ENCODE assay signal across 26 mouse cellular contexts in the genomic region with DNA sequence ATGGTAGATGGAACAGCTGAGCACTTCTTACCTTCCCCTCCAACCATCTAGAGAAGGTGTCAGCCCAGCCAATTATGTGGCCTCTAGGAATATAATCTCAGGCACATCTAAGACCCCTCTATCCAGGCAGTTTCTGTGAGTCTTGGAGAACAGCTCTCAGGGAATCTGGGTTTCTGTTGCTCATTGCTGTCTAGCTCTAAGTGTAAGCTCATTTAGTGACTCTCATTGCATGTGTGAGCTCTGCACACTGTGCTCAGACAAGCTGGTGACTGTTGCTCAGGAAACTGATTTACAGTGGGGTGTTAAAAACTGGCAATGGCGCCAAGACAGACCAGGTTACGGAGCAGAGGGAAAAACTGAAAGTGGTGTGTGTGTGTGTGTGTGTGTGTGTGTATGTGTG. TPM values are rescaled to one million over a fixed set of nuclear protein-coding genes. Genes with fewer than 3 reads are reported as not detected.
DNase-seq lines count a peak whose midpoint lies in the region; ATAC-seq and TF ChIP-seq lines count a peak whose summit lies in the region.
"Had no signal": no experiment of that assay in that cellular context is flagged by ENCODE, and none has a peak within 500 bp of the region (broad histone marks: within the 10 kb centered on the region; RNA-seq: fewer than 3 reads in every experiment).

No protein-coding gene starts in this region.

- peak; percentile 59 for ATAC-seq in forebrain, postnatal 0 days
- no peak for ATAC-seq in forebrain, embryonic 13.5 days
- ATAC-seq in granulocyte monocyte progenitor cell, adult 5-6 weeks (replicated peaks; ENCODE audit: poor library complexity, severe bottlenecking): no peak
- ATAC-seq: forebrain, embryonic 14.5 days; Patski had no signal

- H3K9me3 ChIP-seq in forebrain, postnatal 0 days (ENCODE audit: low read length): no peaks in the 10 kb centered on the region
- H3K9me3 ChIP-seq in forebrain, embryonic 13.5 days (replicated peaks): no peaks in the 10 kb centered on the region
- H3K9me3 ChIP-seq: embryonic facial prominence, embryonic 10.5 days; embryonic facial prominence, embryonic 12.5 days; G1E had no signal

- no peaks in the 10 kb centered on the region for H3K36me3 ChIP-seq in forebrain, postnatal 0 days (ENCODE audit: insufficient read depth)
- H3K36me3 ChIP-seq in forebrain, embryonic 13.5 days (ENCODE audit: poor library complexity, severe bottlenecking): no peaks in the 10 kb centered on the region
- H3K36me3 ChIP-seq: embryonic facial prominence, embryonic 10.5 days; embryonic facial prominence, embryonic 12.5 days; G1E had no signal

- 84% methylated on average over 2 of the region's 2 CpGs for WGBS in forebrain, postnatal 0 days
- WGBS in forebrain, embryonic 13.5 days: 93% methylated on average over 2 of the region's 2 CpGs

- no peak for DNase-seq in forebrain, postnatal 0 days
- DNase-seq in heart, adult 11 months: peak; percentile 52
- DNase-seq in heart, adult 18-20 months: no peak
- DNase-seq in layer of hippocampus, adult 9-11 months: peak; percentile 10
- no peak for DNase-seq in layer of hippocampus, postnatal 25 days (ENCODE audit: extremely low spot score in 1 of 2, low spot score in 1 of 2)
- peak; percentile 6 for DNase-seq in telencephalon, adult 2 months (ENCODE audit: low read depth, low spot score)
- DNase-seq: adrenal gland, adult 8-10 months; adrenal gland, postnatal 14 days; adrenal gland, postnatal 36 days; B cell, adult 2 months; cerebellum, adult 11-12 months; cerebellum, adult 2 months; cerebellum, adult 9-10 months; cerebellum, postnatal 25 days had no signal

- no peak overlapping the region for H3K4me2 ChIP-seq in forebrain, postnatal 0 days (ENCODE audit: low read depth)
- H3K4me2 ChIP-seq in forebrain, embryonic 13.5 days: no peak overlapping the region
- H3K4me2 ChIP-seq: embryonic facial prominence, embryonic 12.5 days had no signal

- H3K9ac ChIP-seq in forebrain, postnatal 0 days: no peak overlapping the region
- no peak overlapping the region for H3K9ac ChIP-seq in forebrain, embryonic 13.5 days
- H3K9ac ChIP-seq: embryonic facial prominence, embryonic 12.5 days had no signal

- H3K27ac ChIP-seq in forebrain, postnatal 0 days (ENCODE audit: low read depth, low read length): no peak overlapping the region
- H3K27ac ChIP-seq in forebrain, embryonic 13.5 days: no peak overlapping the region
- H3K27ac ChIP-seq: embryonic facial prominence, embryonic 10.5 days; embryonic facial prominence, embryonic 12.5 days had no signal

- TF ChIP-seq CTCF in forebrain, postnatal 0 days (IDR thresholded peaks at IDR 0.05; ENCODE audit: low read depth): no peak

- no peaks in the 10 kb centered on the region for H3K4me1 ChIP-seq in forebrain, postnatal 0 days (ENCODE audit: insufficient read depth)
- peaks cover 4% of the 10 kb centered on the region; the same call in 1 of the 2 replicates for H3K4me1 ChIP-seq in forebrain, embryonic 13.5 days
- H3K4me1 ChIP-seq: embryonic facial prominence, embryonic 12.5 days had no signal

- H3K27me3 ChIP-seq in forebrain, postnatal 0 days (ENCODE audit: insufficient read depth, low read length): no peaks in the 10 kb centered on the region
- no peaks in the 10 kb centered on the region for H3K27me3 ChIP-seq in forebrain, embryonic 13.5 days
- H3K27me3 ChIP-seq: CH12.LX; embryonic facial prominence, embryonic 12.5 days had no signal

- no peak overlapping the region for H3K4me3 ChIP-seq in forebrain, postnatal 0 days (ENCODE audit: low read depth, low read length)
- H3K4me3 ChIP-seq in forebrain, embryonic 13.5 days: no peak overlapping the region
- H3K4me3 ChIP-seq: embryonic facial prominence, embryonic 10.5 days; embryonic facial prominence, embryonic 12.5 days had no signal

RNA-seq across cellular contexts. Expression of gene Bbs12, which starts 20.4 kb away (rescaled TPM):
- total RNA-seq in forebrain, postnatal 0 days (2014; rRNA removed): 6.4 TPM in 2 replicates
- 3.5 and 3.8 TPM in 2 replicates for polyA plus RNA-seq in forebrain, postnatal 0 days (2015; fragmentation: Nextera tagmentation; extraction: Ambion mirVana)
- 6.1 and 7.7 TPM in 2 replicates for polyA plus RNA-seq in forebrain, embryonic 13.5 days (2015; fragmentation: Nextera tagmentation; extraction: Ambion mirVana)
- total RNA-seq in heart, adult 18-20 months (2021): 1 to 10 TPM in 1 of 2 experiments, under 1 TPM in 1; 0.77 to 1.2 TPM
- 1 to 10 TPM; 4.5 to 6.4 TPM for total RNA-seq in layer of hippocampus, postnatal 25 days (2021)
- total RNA-seq in granulocyte monocyte progenitor cell, adult 5-6 weeks (2014; fragmentation: Nextera tagmentation): 3.2 and 10.4 TPM in 2 replicates
- 4.4 and 5.4 TPM in 2 replicates for total RNA-seq in granulocyte monocyte progenitor cell, adult 5-6 weeks (2017)

RNA-seq across cellular contexts. Expression of gene Cetn4, which starts 20.6 kb away (rescaled TPM):
- 1.8 and 5.0 TPM in 2 replicates for total RNA-seq in forebrain, postnatal 0 days (2014; rRNA removed)
- polyA plus RNA-seq in forebrain, postnatal 0 days (2015; fragmentation: Nextera tagmentation; extraction: Ambion mirVana): 3.9 and 4.1 TPM in 2 replicates
- polyA plus RNA-seq in forebrain, embryonic 13.5 days (2015; fragmentation: Nextera tagmentation; extraction: Ambion mirVana): 2.9 and 3.4 TPM in 2 replicates
- under 1 TPM; 0.37 to 0.95 TPM for total RNA-seq in heart, adult 18-20 months (2021)
- 10 to 100 TPM in 1 of 2 experiments, 1 to 10 TPM in 1; 9.4 to 11.2 TPM for total RNA-seq in layer of hippocampus, postnatal 25 days (2021)
- total RNA-seq in granulocyte monocyte progenitor cell, adult 5-6 weeks (2014; fragmentation: Nextera tagmentation): 0.26 and 1.0 TPM in 2 replicates
- total RNA-seq in granulocyte monocyte progenitor cell, adult 5-6 weeks (2017): 0.26 and 1.6 TPM in 2 replicates

RNA-seq across cellular contexts. Expression of gene Fgf2, which starts 56.2 kb away (rescaled TPM):
- total RNA-seq in forebrain, postnatal 0 days (2014; rRNA removed): 1.2 and 1.5 TPM in 2 replicates
- polyA plus RNA-seq in forebrain, postnatal 0 days (2015; fragmentation: Nextera tagmentation; extraction: Ambion mirVana): 0.25 and 0.70 TPM in 2 replicates
- polyA plus RNA-seq in forebrain, embryonic 13.5 days (2015; fragmentation: Nextera tagmentation; extraction: Ambion mirVana): 0.42 and 0.44 TPM in 2 replicates
- total RNA-seq in heart, adult 18-20 months (2021): 10 to 100 TPM in 1 of 2 experiments, 1 to 10 TPM in 1; 5.3 to 12.0 TPM
- total RNA-seq in layer of hippocampus, postnatal 25 days (2021): 1 to 10 TPM; 5.4 to 7.6 TPM
- total RNA-seq in granulocyte monocyte progenitor cell, adult 5-6 weeks (2014; fragmentation: Nextera tagmentation): 0.11 TPM in 1 of 2 replicates, not detected in the other
- not detected in 2 replicates for total RNA-seq in granulocyte monocyte progenitor cell, adult 5-6 weeks (2017)

RNA-seq across cellular contexts. Expression of gene Il21, which starts 59.5 kb away (rescaled TPM):
- total RNA-seq in forebrain, postnatal 0 days (2014; rRNA removed): 0.14 TPM in 1 of 2 replicates, not detected in the other
- not detected in 2 replicates for polyA plus RNA-seq in forebrain, postnatal 0 days (2015; fragmentation: Nextera tagmentation; extraction: Ambion mirVana)
- polyA plus RNA-seq in forebrain, embryonic 13.5 days (2015; fragmentation: Nextera tagmentation; extraction: Ambion mirVana): not detected in 2 replicates
- not detected for total RNA-seq in heart, adult 18-20 months (2021)
- total RNA-seq in layer of hippocampus, postnatal 25 days (2021): under 1 TPM in 1 of 2 experiments, not detected in 1; 0.14 TPM
- not detected in 2 replicates for total RNA-seq in granulocyte monocyte progenitor cell, adult 5-6 weeks (2014; fragmentation: Nextera tagmentation)
- total RNA-seq in granulocyte monocyte progenitor cell, adult 5-6 weeks (2017): not detected in 2 replicates
- total RNA-seq: adrenal gland, adult 18-20 months; adrenal gland, postnatal 14 days; adrenal gland, postnatal 36 days; CH12.LX had no signal
- polyA plus RNA-seq: embryonic facial prominence, embryonic 12.5 days; embryonic facial prominence, embryonic 14.5 days; forebrain, embryonic 11.5 days; forebrain, embryonic 14.5 days; forebrain, embryonic 16.5 days; G1E; Patski had no signal

Comparison
In these comparisons a context has a peak if more than half of its experiments do, and no peak if none do; other contexts are left out.
1. DNase-seq: peak in heart, adult 11 months (single experiment), layer of hippocampus, adult 9-11 months (single experiment) and telencephalon, adult 2 months (single experiment); none in forebrain, postnatal 0 days (single experiment), heart, adult 18-20 months (0 of 2) and layer of hippocampus, postnatal 25 days (0 of 2).